Mouse (Mus musculus) spleen, embryonic (tissue): ENCODE measurements at regions not wholly inside any gene's neighbourhood (a gene's known extent, or its start where the extent isn't known, plus 50 kb on each side); places are given as distances from the start of the nearest gene placed in this dataset.

ENCODE experiments used
- CTCF ChIA-PET: fragments of 350-600 bp; sonication (Branson Sonifier 250); formaldehyde crosslinking; loops from one replicate; lab custom pipeline; 2022; lab: Charles Lee

GRCm38 (mm10) chr3:6675354-6675753 lies 55.1 kb upstream of the 1700008P02Rik start:
- CTCF ChIA-PET = no interaction called here
